Mouse (Mus musculus) limb, embryonic 11.5 days (tissue): ENCODE results near the gene Rhot1. TPM values are rescaled to one million over a fixed set of nuclear protein-coding genes. Genes with fewer than 3 reads are reported as not detected.
A peak's percentile ranks its signal among the peaks of the same experiment; 100 is the strongest.

Source experiments
- ATAC-seq: fragments of 200-750 bp; cut with Nextera tagmentation; 2 replicates; pipeline ENCODE4 v1.8.0; 2017; ENCODE audit warnings: low read depth; ENCODE audit not compliant: insufficient number of reproducible peaks, low FRiP score, low TSS enrichment
- DNase-seq: peaks from one replicate; pipeline ENCODE4 v3.0.0-alpha.2; 2015; ENCODE audit warnings: low spot score
- H3K27ac ChIP-seq: fragments of 300-500 bp; sonication (generic); replicated peaks from 2 replicates; pipeline ENCODE4 v1.5.1; 2014; ENCODE audit warnings: low read depth, mild to moderate bottlenecking, low read length
- H3K27me3 ChIP-seq: fragments of 300-500 bp; sonication (generic); 2 replicates; pipeline ENCODE4 v1.6.1; 2014; ENCODE audit warnings: mild to moderate bottlenecking, low read length, mixed read lengths; ENCODE audit not compliant: control insufficient read depth, insufficient read depth
- H3K36me3 ChIP-seq: fragments of 300-500 bp; sonication (generic); 2 replicates; pipeline ENCODE4 v1.6.1; 2014; ENCODE audit warnings: mild to moderate bottlenecking, low read length, moderate library complexity, mixed read lengths; ENCODE audit not compliant: control insufficient read depth, insufficient read depth
- H3K4me1 ChIP-seq: fragments of 300-500 bp; sonication (generic); 2 replicates; pipeline ENCODE4 v1.6.1; 2014; ENCODE audit warnings: low read length, mixed read lengths; ENCODE audit not compliant: control insufficient read depth, insufficient read depth
- H3K4me2 ChIP-seq: fragments of 300-500 bp; sonication (generic); 2 replicates; pipeline ENCODE4 v1.6.1; 2014; ENCODE audit warnings: low read depth, mild to moderate bottlenecking, moderate library complexity; ENCODE audit not compliant: severe bottlenecking
- H3K4me3 ChIP-seq: fragments of 300-500 bp; sonication (generic); 2 replicates; pipeline ENCODE4 v1.5.1; 2014; ENCODE audit warnings: low read depth, low read length
- H3K9ac ChIP-seq: fragments of 300-500 bp; sonication (generic); 2 replicates; pipeline ENCODE4 v1.6.1; 2014; ENCODE audit warnings: mild to moderate bottlenecking, low read length
- H3K9me3 ChIP-seq: fragments of 300-500 bp; sonication (generic); 2 replicates; pipeline ENCODE4 v1.6.1; 2016; ENCODE audit warnings: low read length; ENCODE audit not compliant: control insufficient read depth
- WGBS: fragments of 180-500 bp; shearing (Covaris S2); extraction: QIAGEN DNeasy Blood & Tissue Kit; methylation state at CpG from one replicate; pipeline ENCODE4 v1.1.7; 2014; 5-methylcytosine and 5-hydroxymethylcytosine counted together
- polyA plus RNA-seq: library from polyadenylated mRNA; unstranded; fragments of >200 nt; fragmentation: Nextera tagmentation; extraction: Ambion mirVana; gene quantifications from 2 replicates; pipeline ENCODE4 v1.2.1, GENCODE M21; 2014

Rhot1 gene
- polyA plus RNA-seq: 55.7 and 59.1 TPM in 2 replicates

GRCm38 (mm10) chr11:80208860-80209800 is at the start of gene Rhot1:
Rhot1 (plus strand) TSS chr11:80209019.
- H3K9ac ChIP-seq: peak within 1 kb of the TSS; percentile 91
- H3K27ac ChIP-seq: peak within 1 kb of the TSS; percentile 81
- peak; percentile 99 for DNase-seq
- peak within 1 kb of the TSS; percentile 97 for H3K4me3 ChIP-seq
- H3K27me3 ChIP-seq: no peaks in the 10 kb centered on the region
- no peaks in the 10 kb centered on the region for H3K9me3 ChIP-seq
- H3K4me2 ChIP-seq: peak within 1 kb of the TSS; percentile 46
- no peaks in the 10 kb centered on the region; the same call in 1 of the 2 replicates for H3K36me3 ChIP-seq
- WGBS: under 1% methylated on average over 78 of the region's 78 CpGs
- ATAC-seq: peak; percentile 83
- peaks cover 2% of the 10 kb centered on the region for H3K4me1 ChIP-seq

GRCm38 (mm10) chr11:80161041-80161440 is 47.8 kb upstream of the Rhot1 start:
- WGBS: 83% methylated on average over 4 of the region's 4 CpGs
- Histone ChIP-seq H3K4me2 (no peak overlapping the region), H3K27ac (no peak overlapping the region), H3K4me3 (no peak overlapping the region), H3K9ac (no peak overlapping the region), H3K4me1 (no peaks in the 10 kb centered on the region), H3K9me3 (no peaks in the 10 kb centered on the region), H3K36me3 (no peaks in the 10 kb centered on the region), H3K27me3 (no peaks in the 10 kb centered on the region; the same call in none of the 2 replicates)
- DNase-seq (no peak), ATAC-seq (no peak)

DNA sequence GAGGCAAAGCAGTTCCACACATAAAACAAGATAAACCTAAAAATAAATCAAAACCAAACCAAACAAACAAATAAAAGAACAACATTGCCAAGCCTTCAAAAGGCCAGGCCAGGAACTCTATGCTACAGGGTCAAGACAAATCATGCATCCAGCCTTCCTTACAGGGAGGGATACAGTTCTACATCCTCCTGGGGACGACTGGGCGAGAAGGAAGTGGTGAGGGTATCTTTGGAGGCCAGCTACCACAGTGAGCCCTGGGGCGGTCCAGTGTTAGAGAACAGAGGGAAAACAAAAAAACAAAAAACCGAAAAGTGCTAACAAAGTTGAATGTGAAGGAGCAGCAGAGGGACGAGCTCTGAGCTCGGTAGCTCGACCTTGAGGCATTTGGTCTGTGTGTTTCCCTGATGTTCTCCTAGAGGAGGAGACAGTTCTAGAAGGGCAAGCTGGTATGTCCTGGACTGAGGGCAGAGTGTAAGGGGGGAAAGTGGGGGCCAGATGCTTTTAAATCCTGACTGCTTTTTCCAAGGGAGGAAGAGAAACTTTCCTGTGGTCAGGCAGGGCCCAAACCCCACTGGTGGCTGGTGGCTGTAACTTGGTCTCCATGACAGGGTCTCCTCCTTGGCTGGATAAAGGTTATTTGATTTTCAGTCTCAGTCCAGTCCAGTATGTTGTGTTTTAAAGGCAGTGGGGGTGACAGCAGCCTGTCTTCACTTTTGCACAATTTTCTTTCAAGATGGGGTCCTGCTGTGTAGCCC is 45.3 kb upstream of the Rhot1 start:
- Histone ChIP-seq H3K27me3 (no peaks in the 10 kb centered on the region), H3K27ac (no peak overlapping the region), H3K9ac (no peak overlapping the region), H3K36me3 (no peaks in the 10 kb centered on the region), H3K9me3 (no peaks in the 10 kb centered on the region), H3K4me2 (no peak overlapping the region), H3K4me1 (no peaks in the 10 kb centered on the region), H3K4me3 (no peak overlapping the region)
- ATAC-seq (no peak), DNase-seq (no peak)
- 82% methylated on average over 7 of the region's 7 CpGs for WGBS

DNA sequence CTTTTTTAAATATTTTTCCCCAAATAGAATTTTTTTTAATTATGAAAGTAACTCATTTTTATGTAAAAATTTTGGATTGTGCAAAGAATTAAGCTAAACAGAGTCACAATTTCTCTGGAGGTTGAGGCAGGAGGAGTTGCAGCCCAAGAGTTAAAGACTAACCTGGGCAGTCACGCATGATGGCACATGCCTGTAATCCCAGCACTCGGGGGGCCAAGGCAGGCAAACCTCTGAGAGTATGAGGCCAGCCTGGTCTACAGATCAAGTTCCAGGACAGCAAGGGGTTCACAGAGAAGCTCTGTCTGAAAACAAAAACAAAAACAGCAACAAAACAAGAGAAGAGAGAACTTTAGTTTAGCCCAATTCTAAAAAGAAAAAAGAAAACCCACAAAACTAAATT is 44.6 kb upstream of the Rhot1 start:
- WGBS: 62% methylated on average over 2 of the region's 2 CpGs
- Histone ChIP-seq H3K27ac (no peak overlapping the region), H3K9ac (no peak overlapping the region), H3K4me1 (no peaks in the 10 kb centered on the region), H3K4me2 (no peak overlapping the region), H3K4me3 (no peak overlapping the region), H3K36me3 (no peaks in the 10 kb centered on the region), H3K27me3 (no peaks in the 10 kb centered on the region), H3K9me3 (no peaks in the 10 kb centered on the region)
- DNase-seq (no peak), ATAC-seq (no peak)

DNA sequence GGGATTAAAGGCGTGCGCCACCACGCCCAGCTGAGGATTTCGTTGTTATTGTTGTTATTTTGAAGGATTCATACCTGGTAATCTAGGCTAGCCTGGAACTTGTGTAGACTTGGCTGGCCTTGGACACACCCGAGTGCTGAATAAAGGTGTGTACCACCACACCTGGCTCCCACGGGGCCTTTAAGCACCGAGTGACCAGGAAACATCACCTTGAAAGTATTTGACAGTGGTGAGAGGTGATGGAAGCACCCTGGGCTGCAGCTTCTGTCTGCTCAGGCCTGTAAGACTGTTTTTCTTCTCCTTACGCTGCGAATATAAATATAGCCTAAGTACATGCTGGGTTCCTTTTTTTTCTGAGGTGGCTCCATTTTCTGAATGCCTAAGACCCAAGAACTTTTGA is 40.7 kb upstream of the Rhot1 start:
- Histone ChIP-seq H3K9ac (no peak overlapping the region), H3K36me3 (no peaks in the 10 kb centered on the region), H3K27me3 (no peaks in the 10 kb centered on the region), H3K4me3 (no peak overlapping the region), H3K27ac (no peak overlapping the region), H3K4me1 (no peaks in the 10 kb centered on the region), H3K9me3 (no peaks in the 10 kb centered on the region), H3K4me2 (no peak overlapping the region)
- ATAC-seq: no peak
- 90% methylated on average over 9 of the region's 9 CpGs for WGBS
- DNase-seq: no peak

- no peak for DNase-seq
- H3K9ac ChIP-seq: no peak overlapping the region
- no peaks in the 10 kb centered on the region for H3K36me3 ChIP-seq
- H3K4me1 ChIP-seq: no peaks in the 10 kb centered on the region
- no peak overlapping the region for H3K4me2 ChIP-seq
- 79% methylated on average over 4 of the region's 4 CpGs for WGBS
- no peak overlapping the region for H3K27ac ChIP-seq
- H3K27me3 ChIP-seq: no peaks in the 10 kb centered on the region
- no peak overlapping the region for H3K4me3 ChIP-seq
- H3K9me3 ChIP-seq: no peaks in the 10 kb centered on the region
- no peak for ATAC-seq
Observed at GRCm38 (mm10) chr11:80168611-80169249, 40.1 kb upstream of the Rhot1 start.

DNA sequence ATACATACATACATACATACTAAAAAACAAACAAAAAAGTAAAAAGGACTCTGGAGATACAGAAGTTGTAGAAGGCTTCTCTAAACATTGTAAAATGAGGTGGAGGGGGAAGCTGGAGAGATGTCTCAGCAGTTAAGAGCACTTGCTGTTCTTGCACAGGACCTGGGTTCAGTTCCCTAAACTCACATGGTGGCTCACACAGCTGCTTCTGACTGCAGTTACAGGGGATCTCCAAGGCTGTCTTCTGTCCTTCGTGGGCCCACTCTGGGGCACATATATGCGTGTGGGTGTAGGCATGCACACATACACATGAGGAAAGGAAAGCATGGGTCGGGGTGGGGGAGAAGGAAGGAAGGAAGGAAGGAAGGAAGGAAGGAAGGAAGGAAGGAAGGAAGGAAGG is 39.2 kb upstream of the Rhot1 start:
- Histone ChIP-seq H3K4me1 (no peaks in the 10 kb centered on the region), H3K27me3 (no peaks in the 10 kb centered on the region), H3K9me3 (no peaks in the 10 kb centered on the region), H3K9ac (no peak overlapping the region), H3K27ac (no peak overlapping the region), H3K4me2 (no peak overlapping the region), H3K4me3 (no peak overlapping the region), H3K36me3 (no peaks in the 10 kb centered on the region)
- no peak for DNase-seq
- ATAC-seq: no peak
- 75% methylated on average over 3 of the region's 3 CpGs for WGBS

DNA sequence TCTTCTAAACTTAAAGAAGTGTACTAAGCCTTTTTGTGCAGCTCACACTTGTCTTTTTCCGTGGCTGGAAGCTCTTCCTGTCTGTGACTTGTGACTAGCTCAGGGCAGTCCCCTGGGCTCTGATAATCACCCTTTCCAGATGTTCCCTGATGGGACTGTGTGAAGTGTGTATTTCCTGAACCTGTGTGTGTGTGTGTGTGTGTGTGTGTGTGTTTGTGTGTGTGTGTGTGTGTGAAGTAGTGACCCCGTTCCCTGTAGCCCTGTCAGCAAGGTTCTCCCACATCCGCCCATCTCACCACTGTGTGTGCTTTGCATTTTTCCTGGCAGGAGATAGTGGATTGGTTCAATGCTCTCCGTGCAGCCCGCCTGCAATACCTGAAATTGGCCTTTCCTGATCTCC is 38.5 kb upstream of the Rhot1 start:
- WGBS: 71% methylated on average over 5 of the region's 5 CpGs

More for the DNA sequence above, 38.5 kb upstream of the Rhot1 start:
- no peak overlapping the region for H3K4me2 ChIP-seq
- no peaks in the 10 kb centered on the region for H3K4me1 ChIP-seq
- no peak overlapping the region for H3K4me3 ChIP-seq
- no peak overlapping the region for H3K27ac ChIP-seq
- ATAC-seq (no peak), DNase-seq (no peak)
- H3K9ac ChIP-seq: no peak overlapping the region
- no peaks in the 10 kb centered on the region for H3K36me3 ChIP-seq
- H3K27me3 ChIP-seq: no peaks in the 10 kb centered on the region
- H3K9me3 ChIP-seq: no peaks in the 10 kb centered on the region
